Mouse (Mus musculus): ENCODE data around the gene Lhx6.

Gene Lhx6

DNA sequence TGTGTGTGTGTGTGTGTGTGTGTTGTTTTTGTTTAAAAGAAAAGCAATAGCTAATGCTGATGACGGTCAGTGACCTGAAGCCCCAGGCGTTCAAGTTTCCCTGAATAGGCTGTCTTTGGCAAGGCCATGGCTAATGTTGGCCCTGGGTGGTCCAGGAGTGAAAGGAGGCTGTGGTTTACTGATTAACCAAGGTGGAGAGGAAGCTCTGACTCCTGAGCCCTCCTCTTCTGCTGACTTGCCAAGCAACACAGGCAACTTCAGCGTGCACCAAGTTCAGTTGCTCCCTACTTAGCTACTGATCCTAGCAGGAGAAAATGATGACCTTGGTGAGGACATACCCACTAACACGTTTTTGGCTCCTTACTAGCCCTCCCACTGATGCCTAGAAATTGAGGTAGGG, 12.5 kb downstream of the Lhx6 start:
- DNase-seq: no peak

DNA sequence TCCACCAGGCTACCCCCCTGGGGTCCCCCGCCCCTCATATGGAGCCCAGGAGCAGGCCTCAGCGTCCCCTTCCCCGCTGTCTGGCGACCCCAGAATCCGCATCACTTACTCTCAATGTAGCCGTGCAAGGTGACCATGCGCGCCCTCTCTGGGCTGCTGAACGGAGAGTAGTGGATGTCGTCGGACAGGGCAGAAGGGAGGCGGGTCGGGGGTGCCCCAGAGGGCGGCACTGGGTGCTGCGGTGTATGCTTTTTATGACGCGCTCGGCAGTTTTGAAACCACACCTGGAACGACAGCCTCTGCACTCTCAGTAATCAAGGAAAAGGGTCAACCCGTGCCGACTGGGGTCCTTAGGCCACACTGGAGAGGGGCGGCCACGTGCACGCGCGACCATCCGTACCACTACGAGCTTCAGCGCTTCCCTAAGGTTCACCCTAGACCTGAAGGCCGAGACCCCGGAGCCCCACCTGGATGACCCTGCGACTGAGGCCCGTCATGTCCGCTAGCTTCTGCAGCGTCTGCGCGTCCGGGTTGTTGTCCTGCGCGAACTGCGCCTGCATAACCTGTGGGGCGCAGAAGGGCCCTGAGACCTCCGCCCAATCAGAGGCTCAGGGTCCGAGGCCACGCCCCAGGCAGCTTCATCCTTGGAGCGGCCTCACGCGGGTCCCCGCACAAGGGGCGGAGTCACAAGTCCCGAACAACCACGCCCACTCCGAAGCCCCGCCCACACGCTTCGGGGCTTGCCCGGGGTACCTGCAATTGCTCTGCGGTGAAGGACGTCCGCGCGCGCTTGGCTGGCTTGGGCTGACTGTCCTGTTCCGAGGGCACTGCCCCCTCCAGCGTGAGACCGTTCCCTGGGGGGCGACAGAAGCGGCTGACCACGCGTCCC, 14.1 kb downstream of the Lhx6 start:
- peak; percentile 65 for DNase-seq

DNA sequence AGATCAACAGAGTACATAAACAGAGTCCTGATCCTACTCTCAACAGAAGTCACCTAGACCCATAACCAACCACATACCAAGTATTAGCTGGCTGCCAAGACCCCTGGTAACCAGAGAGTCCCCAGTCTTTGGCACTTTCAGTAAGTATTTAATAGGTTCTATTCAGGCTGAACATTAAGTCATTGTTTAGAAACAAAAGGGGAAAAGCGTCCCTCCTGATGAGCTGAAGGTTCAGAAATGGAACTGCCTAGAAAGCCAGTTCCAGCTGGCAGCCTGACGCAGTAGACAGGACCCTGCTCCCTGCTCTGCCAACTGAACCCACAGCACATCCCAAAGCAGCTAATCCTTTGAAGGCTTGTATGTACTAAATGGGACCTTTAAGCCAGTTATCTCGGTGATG, 16.0 kb downstream of the Lhx6 start:
- DNase-seq: no peak

DNA sequence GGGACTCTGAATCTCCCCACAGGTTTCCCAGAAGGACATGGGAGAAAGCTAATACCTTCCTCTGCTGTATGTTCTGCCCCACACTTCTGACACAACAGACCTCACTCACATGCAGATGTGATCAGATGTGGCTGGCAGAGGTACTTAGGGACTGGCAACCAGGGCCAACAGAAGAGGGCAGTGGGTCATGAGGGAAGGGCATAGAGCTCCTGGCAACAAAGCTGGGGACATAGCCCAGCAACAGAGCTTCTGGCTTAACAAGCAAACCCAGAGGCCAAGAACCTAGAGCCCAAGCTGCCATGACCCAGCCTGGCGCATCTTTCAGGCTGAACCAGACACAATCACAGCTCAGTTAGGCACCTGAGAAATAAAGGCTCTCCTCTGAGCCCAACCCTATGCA, 20.2 kb downstream of the Lhx6 start:
- DNase-seq: no peak

DNA sequence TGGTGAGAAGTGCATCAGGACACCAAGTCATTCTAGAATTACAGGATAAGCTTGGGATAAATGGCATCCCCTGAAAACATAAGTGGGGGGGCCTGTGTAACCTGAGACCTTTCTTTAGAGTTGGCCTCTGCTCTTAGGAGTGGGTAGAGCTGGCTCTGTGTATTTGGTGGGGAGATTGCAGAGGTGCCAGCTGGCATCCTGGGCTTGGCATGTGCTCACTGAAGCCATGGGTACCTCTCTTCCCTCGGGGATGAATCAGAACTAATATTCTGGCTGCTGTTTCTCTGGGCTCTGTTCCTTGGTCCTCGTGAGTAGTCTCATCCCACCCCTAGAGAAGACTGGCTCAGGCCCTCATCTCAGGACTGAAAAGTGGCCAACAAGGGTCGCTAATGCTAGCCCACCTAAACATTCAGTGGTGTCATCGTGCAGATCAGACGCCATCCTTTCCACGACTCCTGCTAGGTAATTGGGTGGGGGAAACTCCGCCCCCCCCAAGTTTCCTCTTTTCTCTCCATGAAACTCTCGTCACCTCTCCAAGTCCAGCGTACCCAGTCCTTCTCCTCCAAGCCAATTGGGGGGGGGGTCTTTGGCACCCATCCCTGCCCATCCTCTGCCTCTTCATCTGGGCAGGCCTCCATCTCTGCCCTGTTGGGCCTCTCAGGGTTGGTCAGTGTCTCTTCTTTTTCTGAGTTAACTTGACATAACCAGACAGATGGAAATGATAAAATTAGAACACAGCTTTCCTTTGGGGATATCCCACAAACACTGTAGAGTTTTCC, 22.2 kb downstream of the Lhx6 start:
- DNase-seq: no peak

DNA sequence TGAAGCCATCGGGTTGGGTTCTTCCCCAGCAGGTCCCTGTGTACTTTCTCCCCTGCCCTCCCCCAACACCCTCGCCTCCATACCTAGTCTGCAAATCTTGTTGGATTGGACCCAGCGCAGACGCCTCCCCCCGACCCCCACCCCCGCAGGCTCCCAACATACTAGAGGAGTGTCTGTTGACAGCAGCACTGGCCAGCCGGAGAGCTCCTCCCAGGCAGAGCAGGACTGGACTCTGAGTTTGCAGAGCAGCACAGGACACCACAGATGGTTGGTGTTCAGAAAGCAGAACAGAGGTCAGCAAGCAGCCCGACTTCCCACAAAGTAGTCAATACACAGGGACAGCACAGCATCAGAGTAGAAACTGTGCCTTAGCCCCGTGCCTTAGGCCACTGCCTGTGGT, 23.8 kb downstream of the Lhx6 start:
- DNase-seq: no peak

DNA sequence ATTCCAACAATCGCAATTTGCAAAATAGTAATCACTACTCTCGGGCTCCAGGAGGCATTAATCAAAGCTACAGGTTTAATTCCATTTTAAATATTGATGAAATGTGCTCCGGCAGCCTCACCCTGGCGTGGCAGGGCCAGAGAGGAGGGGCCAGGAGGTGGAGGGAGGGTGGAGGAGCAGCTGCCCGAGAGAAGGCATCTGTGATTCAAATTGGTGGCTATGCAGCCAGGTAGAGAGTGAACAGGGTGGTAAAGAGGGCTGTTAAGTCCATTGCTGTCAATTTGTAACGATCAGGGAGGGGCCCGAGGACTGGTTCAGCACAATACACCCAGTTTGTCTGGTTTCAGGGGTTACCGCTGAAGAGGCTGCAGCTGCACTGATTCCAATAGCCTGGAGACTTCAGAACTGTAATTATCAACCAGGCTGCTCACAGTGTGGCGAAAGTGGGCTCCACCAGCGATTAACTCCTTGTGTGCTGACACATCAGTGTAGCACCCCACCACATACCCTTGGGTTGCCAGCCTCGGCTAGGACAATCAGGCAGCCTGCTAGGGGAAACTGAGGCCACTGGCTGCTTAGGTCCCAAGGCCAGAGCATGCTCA, 27.9 kb downstream of the Lhx6 start:
- DNase-seq: no peak

DNA sequence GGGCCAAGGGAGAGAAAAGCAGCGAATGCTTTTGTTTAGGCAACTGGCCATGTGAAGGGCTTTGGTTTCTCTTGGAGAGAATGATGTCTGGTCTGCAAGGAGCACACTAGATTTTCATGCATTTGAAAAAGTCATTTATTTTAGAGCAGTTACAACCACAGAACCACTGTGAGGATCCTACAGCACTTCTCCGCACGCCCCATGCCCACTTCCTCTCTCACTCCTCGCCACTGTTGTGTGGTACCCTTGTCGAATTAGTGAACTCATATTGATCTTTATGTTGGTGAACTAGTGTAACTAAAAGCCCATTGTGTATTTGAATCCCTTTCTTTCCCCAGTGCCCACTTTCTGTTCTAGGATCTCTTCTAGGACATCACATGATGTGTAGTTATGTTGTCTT, 30.0 kb downstream of the Lhx6 start:
- DNase-seq: no peak

DNA sequence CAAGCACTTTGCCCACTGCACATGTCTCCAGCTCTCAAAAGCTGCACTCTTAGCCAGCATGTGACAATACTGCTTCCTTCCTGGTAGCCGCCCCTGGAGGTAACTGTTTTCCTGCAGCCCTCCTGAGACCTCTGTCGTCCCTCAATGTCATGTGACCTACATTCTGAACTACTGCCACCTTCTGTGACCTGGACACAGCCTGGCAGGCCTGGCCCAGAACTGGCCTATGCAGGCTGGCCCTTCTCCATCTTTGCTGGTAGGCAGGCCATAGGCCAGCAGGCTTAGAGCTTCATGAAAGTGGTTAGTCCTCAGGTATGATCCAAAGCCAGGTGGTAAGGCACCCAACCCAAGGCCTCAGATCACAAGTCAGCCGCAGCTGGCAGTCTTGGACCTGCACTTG, 31.4 kb downstream of the Lhx6 start:
- DNase-seq: no peak

DNA sequence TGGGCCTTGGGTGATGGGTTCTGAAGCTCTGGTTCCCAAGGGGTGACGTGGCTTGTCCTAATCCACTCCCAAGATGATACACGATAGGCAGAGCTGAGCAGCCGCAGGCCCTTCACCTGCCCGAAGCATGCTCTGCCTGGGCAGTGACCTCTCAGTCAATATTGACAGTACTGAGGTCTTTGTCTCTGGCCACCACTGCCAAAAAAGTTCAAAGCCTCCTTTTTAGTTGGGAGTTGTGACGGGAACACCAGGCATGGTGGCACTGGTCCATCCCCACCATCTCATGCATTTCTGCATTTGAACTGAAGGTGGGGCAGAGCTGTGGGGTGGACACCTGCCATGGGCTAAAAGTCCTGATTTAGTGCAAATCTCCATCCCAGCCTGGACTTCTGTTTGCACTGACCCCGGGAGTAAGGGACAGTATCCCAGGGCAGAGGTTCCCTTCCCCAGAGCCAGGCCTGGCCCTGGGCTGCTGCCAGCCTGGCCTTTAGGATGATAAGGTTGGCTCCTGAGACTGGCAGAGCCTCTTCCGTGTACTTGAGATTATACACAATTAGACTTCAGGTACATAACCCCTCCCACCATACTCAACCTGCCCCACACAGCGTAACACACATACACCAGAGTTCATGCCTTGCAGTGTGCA, 33.4 kb downstream of the Lhx6 start:
- no peak for DNase-seq

DNA sequence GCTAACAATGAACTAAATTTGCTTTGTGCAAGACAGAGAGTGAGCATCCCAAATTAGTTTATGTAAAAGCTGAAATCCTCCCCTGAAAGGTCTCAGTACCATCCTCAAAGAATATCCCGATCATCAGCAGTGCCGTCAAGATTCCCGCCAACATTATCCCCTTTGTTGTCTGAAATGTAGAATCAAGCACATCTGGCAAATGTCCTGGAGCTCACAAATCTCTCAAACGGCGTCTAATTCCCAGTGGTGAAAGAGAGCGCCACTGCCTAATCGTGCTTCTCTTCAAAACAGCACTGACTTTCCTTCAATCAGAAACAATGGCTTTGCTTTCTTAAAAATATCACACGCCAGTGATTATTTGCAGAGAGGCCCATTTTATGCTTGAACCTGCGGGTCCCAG, 38.1 kb downstream of the Lhx6 start:
- no peak for DNase-seq

DNA sequence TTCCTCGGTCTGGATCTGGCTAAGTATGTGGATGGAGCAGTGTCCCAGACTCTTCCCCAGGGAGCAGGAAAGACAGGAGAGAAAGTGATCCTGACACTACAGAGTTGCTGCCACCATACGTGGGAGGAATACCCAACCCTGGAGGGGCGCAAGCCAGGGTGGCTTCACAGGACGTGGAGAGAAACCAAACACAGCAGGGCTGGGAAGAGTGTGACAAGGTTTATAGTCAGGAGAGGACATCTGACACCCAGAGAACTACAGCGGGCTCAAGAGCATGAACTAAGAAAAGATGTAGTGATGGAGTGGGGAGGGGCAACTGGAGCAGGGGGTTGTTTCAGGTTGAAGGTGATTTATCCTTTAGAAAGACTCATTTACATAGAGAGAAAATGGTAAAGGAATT, 43.8 kb downstream of the Lhx6 start:
- DNase-seq: no peak

DNA sequence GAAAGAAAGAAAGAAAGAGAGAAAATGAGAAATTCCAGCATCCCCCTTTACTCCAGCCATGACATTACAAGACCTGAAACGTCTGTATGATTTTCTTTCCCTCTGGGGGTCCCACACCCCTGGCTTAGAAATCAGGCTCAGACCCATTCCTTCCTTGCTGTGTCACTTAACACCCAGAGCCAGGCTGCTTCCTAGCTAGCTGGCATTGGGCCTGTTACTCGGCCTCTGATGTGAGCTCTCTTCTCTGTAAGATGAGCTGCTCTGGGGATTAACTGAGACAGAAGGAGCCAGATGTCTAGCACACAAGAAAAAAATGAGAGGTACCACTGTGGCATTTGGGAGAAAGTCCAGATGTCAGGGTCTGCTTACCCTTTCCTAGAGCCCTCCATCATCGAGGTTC, 49.0 kb downstream of the Lhx6 start:
- no peak for DNase-seq

DNA sequence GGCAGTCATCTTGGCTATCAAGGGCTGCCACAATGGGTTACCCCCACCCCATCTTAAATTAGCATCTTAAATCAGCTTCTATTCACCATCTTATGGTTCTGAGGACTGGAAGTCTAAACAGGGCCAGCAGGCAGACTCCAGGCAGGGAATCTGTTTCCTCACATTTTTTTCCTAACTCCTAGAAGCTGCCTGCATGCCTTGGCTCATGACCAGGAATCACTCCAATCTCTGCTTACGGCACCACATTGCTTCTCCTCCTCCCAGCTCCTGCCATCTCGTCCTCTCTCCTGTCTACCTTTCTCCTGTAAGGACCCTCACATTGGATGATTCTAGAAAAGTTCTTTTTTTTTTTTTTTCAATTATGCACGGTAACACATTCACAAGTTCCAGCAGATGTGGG, 52.0 kb downstream of the Lhx6 start:
- DNase-seq: no peak

DNA sequence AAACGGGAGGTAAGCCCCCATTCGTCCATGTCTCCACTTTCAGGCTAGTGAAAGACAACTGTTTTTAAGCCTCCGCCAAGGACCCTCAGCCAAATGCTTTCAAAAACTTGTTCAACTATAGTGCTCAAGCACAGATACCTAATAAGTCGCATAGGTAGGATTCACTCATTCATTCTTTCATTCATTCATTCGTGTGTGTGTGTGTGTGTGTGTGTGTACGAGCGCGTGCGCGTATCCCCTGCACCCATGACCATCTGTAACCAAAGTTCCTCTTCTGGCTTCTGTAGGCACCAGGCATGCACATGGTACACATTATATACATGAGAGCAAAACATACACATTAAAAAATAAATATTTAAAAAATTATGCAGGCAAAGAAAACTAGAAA, 55.6 kb downstream of the Lhx6 start:
- no peak for DNase-seq

DNA sequence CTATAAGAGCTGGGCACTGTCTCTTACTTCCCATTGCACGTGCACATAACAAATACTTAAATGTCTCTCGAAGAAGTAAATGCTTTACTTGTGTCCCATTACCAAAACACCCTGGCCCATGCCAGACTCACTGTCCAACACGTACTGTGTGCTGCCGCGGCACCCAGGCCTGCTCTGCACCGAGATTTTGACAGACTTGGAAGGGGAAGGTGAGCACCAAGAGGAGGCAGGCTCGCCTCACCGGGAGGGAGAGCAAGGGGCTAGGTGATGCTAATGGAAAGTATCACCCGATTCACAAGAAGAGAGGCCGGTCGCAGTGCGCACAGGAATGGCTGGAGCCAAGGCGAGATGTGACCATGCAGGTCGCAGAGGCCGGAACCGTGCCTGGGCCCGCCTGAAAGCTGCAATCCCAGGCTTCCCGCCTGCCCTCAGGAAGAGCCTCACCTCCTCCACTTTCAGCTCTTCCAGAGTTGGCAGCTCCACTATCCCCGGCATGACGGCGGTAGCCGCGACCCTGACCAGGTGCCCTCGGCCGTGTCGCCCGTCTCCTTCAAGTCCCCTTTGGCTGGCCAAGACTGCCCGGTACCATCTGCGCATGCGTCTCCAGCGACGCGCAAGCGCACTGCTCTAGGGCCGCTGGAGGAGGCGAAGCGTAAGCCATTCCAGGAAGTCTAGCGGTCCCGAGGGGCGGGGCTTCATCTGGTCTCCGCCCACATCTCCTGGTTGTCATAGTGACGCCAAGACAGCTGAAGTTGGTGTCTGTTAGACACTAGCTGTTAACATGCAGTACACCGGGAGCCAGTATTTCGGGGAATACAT, 56.3 kb downstream of the Lhx6 start, which contains the start of the genes Ndufa8 and Morn5:
Ndufa8 (minus strand) TSS at position 659 of the 819 bp plus-strand sequence.
Morn5 (plus strand) TSS at position 711 of the 819 bp plus-strand sequence.
- peak; percentile 99 for DNase-seq

DNA sequence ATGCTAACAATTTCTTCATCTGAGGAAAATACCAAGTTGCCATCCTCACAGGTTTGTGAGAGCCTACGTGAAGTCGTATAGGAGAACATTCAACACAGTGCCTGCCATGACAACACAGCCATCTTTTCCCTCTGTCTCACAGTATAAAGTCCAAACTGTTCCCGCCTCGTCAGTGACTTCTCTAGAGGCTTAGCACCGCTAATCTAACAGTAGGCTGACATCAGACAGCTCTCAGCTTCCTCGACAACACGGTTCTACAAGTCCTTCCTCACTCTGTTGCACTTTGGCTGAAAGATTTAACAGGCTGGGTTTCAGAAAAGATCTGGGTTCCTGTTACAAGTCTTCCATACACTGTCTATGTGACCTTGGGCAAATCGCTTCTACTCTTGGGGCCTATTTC, 57.0 kb downstream of the Lhx6 start:
- DNase-seq: no peak

DNA sequence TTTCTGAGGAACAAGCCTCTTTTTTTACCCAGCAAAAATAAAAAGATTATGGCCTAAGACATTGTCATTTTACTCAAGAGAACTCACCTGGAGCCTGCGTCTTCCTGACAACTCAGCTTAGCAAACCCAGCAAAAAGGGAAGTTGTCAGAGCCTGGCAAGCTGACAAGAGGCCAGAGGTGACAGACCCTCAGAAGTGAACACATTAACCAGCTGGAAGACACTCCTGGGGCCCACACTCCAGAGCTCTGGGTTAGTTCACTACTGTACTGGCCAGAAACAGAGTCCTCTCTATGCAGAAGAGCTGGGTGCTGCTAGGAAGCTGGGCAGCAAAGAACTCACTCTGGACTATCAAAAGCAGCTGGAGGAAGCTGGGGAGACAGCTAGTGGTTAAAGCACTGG, 64.3 kb downstream of the Lhx6 start:
- no peak for DNase-seq

DNA sequence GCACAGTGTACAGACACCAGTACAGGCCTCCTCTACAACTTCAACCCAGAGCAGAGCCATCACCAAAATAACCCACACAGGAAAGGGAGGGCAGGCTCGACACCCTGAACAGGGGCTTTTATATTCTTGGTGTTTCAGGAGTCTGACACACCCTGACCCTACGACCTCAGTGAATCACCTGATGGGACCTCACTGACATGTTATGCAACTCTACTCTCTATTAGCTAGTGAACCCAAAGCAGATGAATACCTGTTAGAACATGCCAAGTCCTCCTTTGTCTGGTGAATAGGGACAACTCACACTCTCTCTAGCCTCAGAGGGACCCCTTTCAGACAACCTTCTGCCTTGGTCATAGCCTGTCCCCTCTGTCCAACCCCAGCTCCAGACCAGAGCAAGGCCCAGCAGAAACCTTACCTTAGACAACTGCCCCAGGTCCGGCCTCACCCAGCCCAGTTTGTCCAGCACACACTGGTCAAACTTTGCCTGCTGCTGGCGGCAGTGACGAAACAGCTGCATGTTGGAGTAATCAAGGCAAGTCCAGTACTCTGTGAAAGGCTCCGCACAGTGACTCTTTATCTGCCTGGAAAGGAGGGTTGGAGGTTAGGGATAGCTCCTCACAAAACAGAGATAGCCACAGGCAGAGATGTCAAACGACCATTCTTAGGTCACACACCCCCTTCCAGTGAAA, 65.8 kb downstream of the Lhx6 start:
- DNase-seq: no peak

DNA sequence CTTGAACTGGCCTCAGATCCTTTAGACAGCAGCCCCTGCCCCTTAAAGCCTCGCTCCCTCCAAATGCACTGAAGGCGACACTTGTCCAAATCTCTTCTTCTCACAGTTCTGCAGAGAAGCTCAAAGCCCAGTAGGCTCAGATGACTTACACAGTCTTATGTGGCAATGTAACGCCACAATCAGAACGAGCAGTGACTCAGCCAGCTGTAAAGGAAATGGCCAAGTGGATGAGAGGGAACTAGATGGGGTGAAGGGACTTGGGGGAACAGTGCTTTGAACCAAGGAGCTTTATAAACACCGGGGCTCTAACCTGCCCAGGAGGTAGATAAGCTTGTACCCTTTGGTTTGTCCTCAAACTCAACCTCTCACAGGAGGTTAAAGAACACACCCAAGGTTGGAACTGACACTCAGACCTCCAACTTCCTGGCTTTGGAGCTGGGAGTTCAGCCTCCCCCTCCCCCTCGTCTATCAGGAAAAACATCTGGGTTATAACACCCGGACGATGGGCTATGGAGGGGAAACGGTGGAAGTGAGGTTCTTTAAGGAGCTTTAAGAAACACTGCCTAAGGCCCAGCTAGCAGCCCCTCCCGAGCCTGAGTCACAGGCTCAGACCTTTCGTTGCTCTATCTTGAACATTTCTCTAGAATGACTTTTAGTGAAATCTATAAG, 69.7 kb downstream of the Lhx6 start:
- DNase-seq: no peak

DNA sequence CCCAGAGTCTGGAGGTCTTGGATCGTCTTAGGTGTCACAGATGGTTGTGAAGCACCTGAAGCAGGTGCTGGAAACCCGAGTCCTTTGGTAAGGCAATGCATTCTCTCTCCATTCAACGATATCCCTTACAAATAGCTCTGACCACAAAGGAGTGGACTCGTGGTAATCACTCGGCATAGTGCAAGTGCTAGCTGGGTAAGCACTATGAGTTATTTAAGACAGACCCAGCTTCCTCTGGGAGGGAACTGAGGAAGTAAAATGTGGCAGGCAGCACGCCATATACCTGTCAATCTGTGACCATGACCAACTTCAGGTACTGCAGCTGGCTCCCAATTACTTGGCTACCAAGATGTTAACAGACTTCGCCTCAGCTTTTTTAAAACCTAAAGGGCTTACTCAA, 70.3 kb downstream of the Lhx6 start:
- no peak for DNase-seq

All from thymus, postnatal 25 days (tissue).